Mouse (Mus musculus): Measurements from ENCODE around the gene Ccdc85c. TPM values are rescaled to one million over a fixed set of nuclear protein-coding genes. Genes with fewer than 3 reads are reported as not detected.
A peak's percentile ranks its signal among the peaks of the same experiment; 100 is the strongest.

Gene Ccdc85c
- polyA plus RNA-seq, 1 experiment = 6.6 TPM

GRCm38 (mm10) chr12:108270240-108270919 is 4.8 kb downstream of the Ccdc85c start:
- Histone ChIP-seq H3K4me3 (no peak overlapping the region), H3K27me3 (ENCODE audit: control insufficient read depth, insufficient read depth, insufficient read length) (no peaks in the 10 kb centered on the region), H3ac (ENCODE audit: control insufficient read depth, insufficient read length) (no peak overlapping the region), H3K36me3 (ENCODE audit: control insufficient read depth, insufficient read depth) (no peaks in the 10 kb centered on the region), H3K79me2 (ENCODE audit: control insufficient read depth, insufficient read depth) (no peaks in the 10 kb centered on the region), H3K4me2 (ENCODE audit: low read depth) (no peak overlapping the region)
- no peak for TF ChIP-seq MYOD1 (IDR thresholded peaks at IDR 0.05; ENCODE audit: control insufficient read depth in 1 of 3, insufficient read length in 2 of 3, low read depth in 2 of 3)
- TF ChIP-seq TCF3 (IDR thresholded peaks at IDR 0.05; ENCODE audit: insufficient read length, low read depth) = no peak
- no peak for TF ChIP-seq USF1 (IDR thresholded peaks at IDR 0.05; ENCODE audit: low read depth)

GRCm38 (mm10) chr12:108269699-108270098 is 5.5 kb downstream of the Ccdc85c start:
- no peaks in the 10 kb centered on the region for H3K36me3 ChIP-seq (ENCODE audit: control insufficient read depth, insufficient read depth)
- H3K4me3 ChIP-seq = no peak overlapping the region
- H3K4me2 ChIP-seq (ENCODE audit: low read depth) = no peak overlapping the region
- no peak for TF ChIP-seq SRF (IDR thresholded peaks at IDR 0.05; ENCODE audit: control insufficient read depth, insufficient read length, low read depth)
- no peak for TF ChIP-seq MAX (IDR thresholded peaks at IDR 0.05; ENCODE audit: low read depth)
- no peak for TF ChIP-seq USF1 (IDR thresholded peaks at IDR 0.05; ENCODE audit: low read depth)
- no peak for TF ChIP-seq TCF3 (IDR thresholded peaks at IDR 0.05; ENCODE audit: insufficient read length, low read depth)
- TF ChIP-seq MYOG (IDR thresholded peaks at IDR 0.05; ENCODE audit: control insufficient read depth in 1 of 3, insufficient read depth in 1 of 3, insufficient read length in 2 of 3, low read depth in 2 of 3) = no peak
- no peak for TF ChIP-seq E2F4 (IDR thresholded peaks at IDR 0.05; ENCODE audit: insufficient read depth)
- TF ChIP-seq CEBPB (IDR thresholded peaks at IDR 0.05; ENCODE audit: insufficient read depth, poor library complexity, severe bottlenecking) = no peak
- TF ChIP-seq POLR2AphosphoS2 (IDR thresholded peaks at IDR 0.05; ENCODE audit: insufficient read length, low read depth) = no peak
- TF ChIP-seq REST (IDR thresholded peaks at IDR 0.05; ENCODE audit: insufficient read depth, insufficient read length) = no peak
- no peak for TF ChIP-seq TCF12 (IDR thresholded peaks at IDR 0.05; ENCODE audit: insufficient read depth, poor library complexity, severe bottlenecking)
- no peak for TF ChIP-seq MYOD1 (IDR thresholded peaks at IDR 0.05; ENCODE audit: control insufficient read depth in 1 of 3, insufficient read length in 2 of 3, low read depth in 2 of 3)
- no peak for TF ChIP-seq POLR2A (IDR thresholded peaks at IDR 0.05; ENCODE audit: insufficient read length, low read depth)
- H3K79me2 ChIP-seq (ENCODE audit: control insufficient read depth, insufficient read depth) = no peaks in the 10 kb centered on the region
- no peaks in the 10 kb centered on the region for H3K27me3 ChIP-seq (ENCODE audit: control insufficient read depth, insufficient read depth, insufficient read length)
- no peak overlapping the region for H3ac ChIP-seq (ENCODE audit: control insufficient read depth, insufficient read length)

DNA sequence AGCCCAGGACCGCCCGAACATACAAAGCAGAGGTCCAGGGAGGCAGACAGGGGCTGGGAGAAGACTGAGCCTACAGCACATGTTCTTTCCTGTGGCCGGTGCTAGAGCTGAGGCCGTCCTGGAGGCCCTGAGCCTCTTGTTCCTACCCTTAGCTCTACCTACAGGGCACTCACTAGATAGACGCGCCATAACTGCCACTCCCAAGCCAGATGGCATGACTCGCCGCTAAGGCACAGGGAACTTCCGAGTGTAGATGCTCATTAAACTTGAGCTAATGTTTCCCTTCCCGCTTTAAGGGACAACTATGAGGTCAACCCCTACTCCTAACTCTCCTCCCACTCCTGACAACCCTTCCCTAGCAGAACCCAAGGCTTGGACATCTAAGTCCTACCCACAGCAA is 6.3 kb downstream of the Ccdc85c start:
- Histone ChIP-seq H3ac (ENCODE audit: control insufficient read depth, insufficient read length) (no peak overlapping the region), H3K36me3 (ENCODE audit: control insufficient read depth, insufficient read depth) (no peaks in the 10 kb centered on the region), H3K27me3 (ENCODE audit: control insufficient read depth, insufficient read depth, insufficient read length) (no peaks in the 10 kb centered on the region), H3K4me3 (no peak overlapping the region), H3K79me2 (ENCODE audit: control insufficient read depth, insufficient read depth) (no peaks in the 10 kb centered on the region), H3K4me2 (ENCODE audit: low read depth) (no peak overlapping the region)
- TF ChIP-seq USF1 (IDR thresholded peaks at IDR 0.05; ENCODE audit: low read depth) (no peak), CEBPB (IDR thresholded peaks at IDR 0.05; ENCODE audit: insufficient read depth, poor library complexity, severe bottlenecking) (no peak), TCF3 (IDR thresholded peaks at IDR 0.05; ENCODE audit: insufficient read length, low read depth) (no peak), E2F4 (IDR thresholded peaks at IDR 0.05; ENCODE audit: insufficient read depth) (no peak), POLR2AphosphoS2 (IDR thresholded peaks at IDR 0.05; ENCODE audit: insufficient read length, low read depth) (no peak), MYOD1 (IDR thresholded peaks at IDR 0.05; ENCODE audit: control insufficient read depth in 1 of 3, insufficient read length in 2 of 3, low read depth in 2 of 3) (no peak), REST (IDR thresholded peaks at IDR 0.05; ENCODE audit: insufficient read depth, insufficient read length) (no peak), SRF (IDR thresholded peaks at IDR 0.05; ENCODE audit: control insufficient read depth, insufficient read length, low read depth) (no peak), TCF12 (IDR thresholded peaks at IDR 0.05; ENCODE audit: insufficient read depth, poor library complexity, severe bottlenecking) (no peak)

DNA sequence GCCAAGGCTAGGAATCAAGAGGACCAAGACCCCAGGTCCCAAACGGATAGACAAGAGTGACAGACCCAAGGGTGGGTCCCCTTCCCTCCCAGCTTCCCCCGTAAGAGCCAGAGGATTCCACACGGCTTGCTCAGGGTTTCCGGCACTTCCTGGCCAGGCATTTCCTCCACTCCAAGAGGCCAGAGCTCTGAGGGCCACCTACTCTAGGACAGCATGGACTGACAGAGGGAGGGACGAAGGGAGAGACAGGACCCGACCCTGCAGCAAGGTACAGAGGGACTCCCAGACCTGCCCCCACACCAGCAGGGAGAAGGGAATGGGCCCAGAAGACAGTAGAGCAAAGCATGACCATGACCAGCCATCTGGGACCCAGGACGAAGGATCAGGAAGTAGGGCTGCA is 7.6 kb downstream of the Ccdc85c start:
- TF ChIP-seq USF1 (IDR thresholded peaks at IDR 0.05; ENCODE audit: low read depth) = no peak
- TF ChIP-seq SRF (IDR thresholded peaks at IDR 0.05; ENCODE audit: control insufficient read depth, insufficient read length, low read depth) = no peak
- TF ChIP-seq POLR2AphosphoS2 (IDR thresholded peaks at IDR 0.05; ENCODE audit: insufficient read length, low read depth) = no peak
- no peak overlapping the region for H3K4me3 ChIP-seq

GRCm38 (mm10) chr12:108265831-108266619 is 9.2 kb downstream of the Ccdc85c start:
- Histone ChIP-seq H3ac (ENCODE audit: control insufficient read depth, insufficient read length) (no peak overlapping the region), H3K27me3 (ENCODE audit: control insufficient read depth, insufficient read depth, insufficient read length) (no peaks in the 10 kb centered on the region), H3K36me3 (ENCODE audit: control insufficient read depth, insufficient read depth) (no peaks in the 10 kb centered on the region), H3K4me2 (ENCODE audit: low read depth) (peak overlapping the region; percentile 32), H3K4me3 (no peak overlapping the region), H3K79me2 (ENCODE audit: control insufficient read depth, insufficient read depth) (no peaks in the 10 kb centered on the region)
- no peak for TF ChIP-seq REST (IDR thresholded peaks at IDR 0.05; ENCODE audit: insufficient read depth, insufficient read length)
- peak in 2 of 3 experiments; percentile 84 to 93 for TF ChIP-seq MYOD1 (IDR thresholded peaks at IDR 0.05; ENCODE audit: control insufficient read depth in 1 of 3, insufficient read length in 2 of 3, low read depth in 2 of 3)
- TF ChIP-seq CEBPB (IDR thresholded peaks at IDR 0.05; ENCODE audit: insufficient read depth, poor library complexity, severe bottlenecking) = no peak
- no peak for TF ChIP-seq MAX (IDR thresholded peaks at IDR 0.05; ENCODE audit: low read depth)
- no peak for TF ChIP-seq POLR2AphosphoS2 (IDR thresholded peaks at IDR 0.05; ENCODE audit: insufficient read length, low read depth)
- peak; percentile 60 for TF ChIP-seq TCF3 (IDR thresholded peaks at IDR 0.05; ENCODE audit: insufficient read length, low read depth)
- no peak for TF ChIP-seq POLR2A (IDR thresholded peaks at IDR 0.05; ENCODE audit: insufficient read length, low read depth)
- TF ChIP-seq SRF (IDR thresholded peaks at IDR 0.05; ENCODE audit: control insufficient read depth, insufficient read length, low read depth) = no peak
- TF ChIP-seq TCF12 (IDR thresholded peaks at IDR 0.05; ENCODE audit: insufficient read depth, poor library complexity, severe bottlenecking) = peak; percentile 28
- peak; percentile 32 to 91 (median 85) for TF ChIP-seq MYOG (IDR thresholded peaks at IDR 0.05; ENCODE audit: control insufficient read depth in 1 of 3, insufficient read depth in 1 of 3, insufficient read length in 2 of 3, low read depth in 2 of 3)
- TF ChIP-seq USF1 (IDR thresholded peaks at IDR 0.05; ENCODE audit: low read depth) = no peak
- no peak for TF ChIP-seq E2F4 (IDR thresholded peaks at IDR 0.05; ENCODE audit: insufficient read depth)

More for the DNA sequence above, 7.6 kb downstream of the Ccdc85c start:
- H3K36me3 ChIP-seq (ENCODE audit: control insufficient read depth, insufficient read depth) = no peaks in the 10 kb centered on the region
- no peaks in the 10 kb centered on the region for H3K27me3 ChIP-seq (ENCODE audit: control insufficient read depth, insufficient read depth, insufficient read length)
- no peak overlapping the region for H3K4me2 ChIP-seq (ENCODE audit: low read depth)
- no peaks in the 10 kb centered on the region for H3K79me2 ChIP-seq (ENCODE audit: control insufficient read depth, insufficient read depth)
- no peak overlapping the region for H3ac ChIP-seq (ENCODE audit: control insufficient read depth, insufficient read length)

All from myocyte (in vitro differentiated cells).